Mouse (Mus musculus): Measurements from ENCODE around the gene Peg10. TPM values are rescaled to one million over a fixed set of nuclear protein-coding genes. Genes with fewer than 3 reads are reported as not detected.

The Peg10 gene
- total and polyA plus RNA-seq, 2 experiments from 2014 or later, result 0.42 to 6.5 TPM

DNA sequence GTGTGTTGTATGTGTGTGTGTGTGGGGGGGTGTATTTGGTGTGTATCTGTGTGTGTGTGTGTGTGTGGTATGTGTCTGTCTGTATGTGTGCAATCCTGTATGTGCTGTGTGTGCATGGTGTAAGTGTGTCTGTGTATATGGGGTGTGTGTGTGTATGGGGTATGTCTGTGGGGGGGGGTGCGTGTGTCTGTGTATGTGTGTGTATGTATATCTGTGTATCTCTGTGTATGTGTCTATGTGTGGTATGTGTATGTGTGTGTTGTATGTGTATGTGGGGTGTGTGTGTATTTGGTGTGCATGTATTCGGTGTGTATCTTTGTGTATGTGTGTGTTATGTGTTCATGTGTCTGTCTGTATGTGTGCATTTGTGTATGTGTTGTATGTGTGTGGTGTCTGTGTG, 30.9 kb upstream of the Peg10 start:
- DNase-seq (ENCODE audit: low spot score) (no peak), ATAC-seq (ENCODE audit: insufficient read depth, low read depth) (no peak)
- Histone ChIP-seq H3K36me3 (replicated peaks; ENCODE audit: control insufficient read depth, insufficient read depth, low read length) (no peaks in the 10 kb centered on the region), H3K4me3 (ENCODE audit: low read depth, low read length) (no peak overlapping the region), H3K27me3 (ENCODE audit: control insufficient read depth, insufficient read depth, low read length) (no peaks in the 10 kb centered on the region), H3K4me1 (ENCODE audit: control insufficient read depth, insufficient read depth) (no peaks in the 10 kb centered on the region), H3K27ac (ENCODE audit: low read depth) (no peak overlapping the region), H3K9me3 (replicated peaks; ENCODE audit: control insufficient read depth, low read length) (no peaks in the 10 kb centered on the region), H3K4me2 (ENCODE audit: low read depth, low read length) (no peak overlapping the region), H3K9ac (replicated peaks; ENCODE audit: low read depth, low read length) (no peak overlapping the region)
- TF ChIP-seq EP300 (IDR thresholded peaks at IDR 0.05; ENCODE audit: low read depth), result no peak
- TF ChIP-seq CTCF (IDR thresholded peaks at IDR 0.05; ENCODE audit: low read depth), result no peak
- 94% methylated on average over 2 of the region's 2 CpGs for whole genome bisulfite sequencing

DNA sequence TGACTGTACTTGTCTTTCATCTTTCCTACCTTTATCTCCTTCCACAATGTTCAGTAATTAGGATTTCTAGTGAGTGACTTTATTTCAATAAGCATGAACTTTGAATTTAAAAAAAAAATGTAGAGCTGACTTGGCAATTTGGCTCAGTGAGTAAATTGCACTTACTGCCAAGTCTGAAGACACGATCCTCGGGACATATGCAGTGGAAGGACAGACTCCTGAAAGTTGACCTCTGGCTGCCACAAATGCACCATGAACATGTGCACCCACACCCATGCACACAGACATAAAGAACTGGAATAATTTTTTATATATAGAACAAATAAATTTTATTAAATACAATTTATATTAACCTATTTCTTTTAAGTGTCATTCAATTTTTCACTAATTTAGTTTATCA, 29.8 kb upstream of the Peg10 start:
- Histone ChIP-seq H3K9me3 (replicated peaks; ENCODE audit: control insufficient read depth, low read length) (no peaks in the 10 kb centered on the region), H3K36me3 (replicated peaks; ENCODE audit: control insufficient read depth, insufficient read depth, low read length) (no peaks in the 10 kb centered on the region), H3K27me3 (ENCODE audit: control insufficient read depth, insufficient read depth, low read length) (no peaks in the 10 kb centered on the region), H3K9ac (replicated peaks; ENCODE audit: low read depth, low read length) (no peak overlapping the region), H3K4me3 (ENCODE audit: low read depth, low read length) (no peak overlapping the region), H3K27ac (ENCODE audit: low read depth) (no peak overlapping the region), H3K4me1 (ENCODE audit: control insufficient read depth, insufficient read depth) (no peaks in the 10 kb centered on the region), H3K4me2 (ENCODE audit: low read depth, low read length) (no peak overlapping the region)
- WGBS, result 63% methylated on average over 2 of the region's 2 CpGs
- TF ChIP-seq EP300 (IDR thresholded peaks at IDR 0.05; ENCODE audit: low read depth), result no peak
- no peak for TF ChIP-seq CTCF (IDR thresholded peaks at IDR 0.05; ENCODE audit: low read depth)
- ATAC-seq (ENCODE audit: insufficient read depth, low read depth), result no peak
- no peak for DNase-seq (ENCODE audit: low spot score)

GRCm38 (mm10) chr6:4722142-4722541, 25.0 kb upstream of the Peg10 start:
- 71% methylated on average over 6 of the region's 6 CpGs for WGBS

DNA sequence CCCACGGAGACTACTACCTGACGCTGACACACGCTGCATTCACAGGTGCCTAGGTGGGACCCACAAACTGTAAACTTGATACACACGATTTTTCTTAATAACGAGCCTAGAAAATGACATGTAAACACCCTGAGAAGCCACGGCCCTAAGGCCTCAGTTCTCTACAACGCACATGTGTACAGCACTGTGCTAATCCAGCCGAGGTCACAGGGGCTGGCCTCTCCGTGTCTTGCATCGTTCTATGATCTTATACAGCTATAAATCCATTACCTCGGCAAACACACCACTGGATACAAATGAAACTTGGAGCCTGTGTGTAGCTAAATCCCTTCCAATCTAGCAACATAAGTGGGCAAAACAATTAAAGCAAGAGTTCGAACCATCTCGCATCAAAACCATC, 24.4 kb upstream of the Peg10 start:
- no peaks in the 10 kb centered on the region for H3K36me3 ChIP-seq (replicated peaks; ENCODE audit: control insufficient read depth, insufficient read depth, low read length)
- DNase-seq (ENCODE audit: low spot score) (no peak), ATAC-seq (ENCODE audit: insufficient read depth, low read depth) (no peak)
- 87% methylated on average over 13 of the region's 13 CpGs for WGBS
- no peaks in the 10 kb centered on the region for H3K9me3 ChIP-seq (replicated peaks; ENCODE audit: control insufficient read depth, low read length)
- H3K27ac ChIP-seq (ENCODE audit: low read depth), result no peak overlapping the region
- no peaks in the 10 kb centered on the region for H3K4me1 ChIP-seq (ENCODE audit: control insufficient read depth, insufficient read depth)
- H3K9ac ChIP-seq (replicated peaks; ENCODE audit: low read depth, low read length), result no peak overlapping the region
- H3K4me2 ChIP-seq (ENCODE audit: low read depth, low read length), result no peak overlapping the region
- TF ChIP-seq CTCF (IDR thresholded peaks at IDR 0.05; ENCODE audit: low read depth), result no peak
- TF ChIP-seq EP300 (IDR thresholded peaks at IDR 0.05; ENCODE audit: low read depth), result no peak
- H3K4me3 ChIP-seq (ENCODE audit: low read depth, low read length), result no peak overlapping the region
- H3K27me3 ChIP-seq (ENCODE audit: control insufficient read depth, insufficient read depth, low read length), result no peaks in the 10 kb centered on the region

More at GRCm38 (mm10) chr6:4722142-4722541, 25.0 kb upstream of the Peg10 start:
- Histone ChIP-seq H3K27me3 (ENCODE audit: control insufficient read depth, insufficient read depth, low read length) (no peaks in the 10 kb centered on the region), H3K4me2 (ENCODE audit: low read depth, low read length) (no peak overlapping the region), H3K27ac (ENCODE audit: low read depth) (no peak overlapping the region), H3K4me1 (ENCODE audit: control insufficient read depth, insufficient read depth) (no peaks in the 10 kb centered on the region), H3K36me3 (replicated peaks; ENCODE audit: control insufficient read depth, insufficient read depth, low read length) (no peaks in the 10 kb centered on the region), H3K4me3 (ENCODE audit: low read depth, low read length) (no peak overlapping the region), H3K9me3 (replicated peaks; ENCODE audit: control insufficient read depth, low read length) (no peaks in the 10 kb centered on the region), H3K9ac (replicated peaks; ENCODE audit: low read depth, low read length) (no peak overlapping the region)
- ATAC-seq (ENCODE audit: insufficient read depth, low read depth) (no peak), DNase-seq (ENCODE audit: low spot score) (no peak)
- no peak for TF ChIP-seq CTCF (IDR thresholded peaks at IDR 0.05; ENCODE audit: low read depth)
- TF ChIP-seq EP300 (IDR thresholded peaks at IDR 0.05; ENCODE audit: low read depth), result no peak

DNA sequence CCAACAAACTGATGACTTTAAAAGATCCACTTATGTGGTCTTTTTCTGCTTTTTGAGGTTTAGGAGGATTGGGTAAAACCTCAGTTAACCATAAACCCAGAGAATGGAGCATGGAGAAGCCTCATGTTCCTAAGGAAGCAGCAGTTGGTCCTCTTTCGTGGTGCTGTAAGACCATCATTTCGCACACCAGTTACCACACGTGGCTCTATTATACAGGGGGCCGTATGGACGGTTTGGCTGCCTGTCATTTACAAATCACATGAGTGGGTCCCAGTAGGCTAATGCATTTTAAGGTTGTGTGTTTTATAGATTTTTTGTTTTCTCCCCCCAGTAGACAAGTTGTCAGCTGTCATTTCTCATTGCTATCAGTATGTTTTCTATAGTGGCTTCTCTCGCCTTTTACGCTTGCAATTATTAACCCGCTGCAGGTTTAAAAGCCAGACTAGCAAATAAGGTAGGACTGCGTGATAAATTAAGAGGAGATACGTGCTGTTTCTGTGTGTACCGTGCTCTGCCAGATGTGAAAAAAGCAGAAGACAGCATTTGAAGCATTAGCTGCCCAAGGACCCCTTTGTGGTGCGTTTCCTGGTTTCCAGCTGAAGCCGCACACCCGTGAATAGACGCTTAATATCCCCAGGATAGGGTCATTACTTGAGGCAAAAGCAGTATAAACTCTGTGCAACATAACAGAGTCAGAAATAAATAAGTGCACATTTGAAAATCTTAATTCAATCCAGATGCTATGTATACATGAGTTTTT, 22.9 kb upstream of the Peg10 start:
- H3K36me3 ChIP-seq (replicated peaks; ENCODE audit: control insufficient read depth, insufficient read depth, low read length), result no peaks in the 10 kb centered on the region
- H3K4me1 ChIP-seq (ENCODE audit: control insufficient read depth, insufficient read depth), result no peaks in the 10 kb centered on the region
- TF ChIP-seq EP300 (IDR thresholded peaks at IDR 0.05; ENCODE audit: low read depth), result no peak
- TF ChIP-seq CTCF (IDR thresholded peaks at IDR 0.05; ENCODE audit: low read depth), result no peak
- no peak overlapping the region for H3K9ac ChIP-seq (replicated peaks; ENCODE audit: low read depth, low read length)
- no peaks in the 10 kb centered on the region for H3K9me3 ChIP-seq (replicated peaks; ENCODE audit: control insufficient read depth, low read length)
- no peak for DNase-seq (ENCODE audit: low spot score)
- H3K4me2 ChIP-seq (ENCODE audit: low read depth, low read length), result no peak overlapping the region
- no peak overlapping the region for H3K27ac ChIP-seq (ENCODE audit: low read depth)
- WGBS, result 88% methylated on average over 15 of the region's 15 CpGs
- no peak for ATAC-seq (ENCODE audit: insufficient read depth, low read depth)
- no peaks in the 10 kb centered on the region for H3K27me3 ChIP-seq (ENCODE audit: control insufficient read depth, insufficient read depth, low read length)
- H3K4me3 ChIP-seq (ENCODE audit: low read depth, low read length), result no peak overlapping the region

GRCm38 (mm10) chr6:4728305-4728704, 18.8 kb upstream of the Peg10 start:
- H3K27me3 ChIP-seq (ENCODE audit: control insufficient read depth, insufficient read depth, low read length), result no peaks in the 10 kb centered on the region
- no peaks in the 10 kb centered on the region for H3K9me3 ChIP-seq (replicated peaks; ENCODE audit: control insufficient read depth, low read length)
- H3K4me1 ChIP-seq (ENCODE audit: control insufficient read depth, insufficient read depth), result 0 out of 2 replicates have a peak, but pooled peaks cover 4% of the 10 kb centered on the region
- WGBS, result 91% methylated on average over 2 of the region's 2 CpGs
- no peak overlapping the region for H3K4me2 ChIP-seq (ENCODE audit: low read depth, low read length)
- H3K27ac ChIP-seq (ENCODE audit: low read depth), result no peak overlapping the region
- ATAC-seq (ENCODE audit: insufficient read depth, low read depth) (no peak), DNase-seq (ENCODE audit: low spot score) (no peak)
- no peak overlapping the region for H3K9ac ChIP-seq (replicated peaks; ENCODE audit: low read depth, low read length)
- TF ChIP-seq EP300 (IDR thresholded peaks at IDR 0.05; ENCODE audit: low read depth), result no peak
- TF ChIP-seq CTCF (IDR thresholded peaks at IDR 0.05; ENCODE audit: low read depth), result no peak
- H3K4me3 ChIP-seq (ENCODE audit: low read depth, low read length), result no peak overlapping the region
- H3K36me3 ChIP-seq (replicated peaks; ENCODE audit: control insufficient read depth, insufficient read depth, low read length), result no peaks in the 10 kb centered on the region

Data from heart, postnatal 0 days (tissue).